Mouse (Mus musculus) heart, embryonic 16.5 days (tissue): Measurements from ENCODE around the gene Rpl3. TPM values are rescaled to one million over a fixed set of nuclear protein-coding genes. Genes with fewer than 3 reads are reported as not detected.

Experiments
- ATAC-seq: fragments of 200-750 bp; cut with Nextera tagmentation; replicated peaks from 2 replicates; pipeline ENCODE4 v1.8.0; 2017; ENCODE audit warnings: moderate number of reproducible peaks; ENCODE audit not compliant: insufficient read depth, low FRiP score; ENCODE audit errors: extremely low read depth
- H3K27ac ChIP-seq: fragments of 300-500 bp; sonication (generic); 2 replicates; pipeline ENCODE4 v1.5.1; 2014; ENCODE audit warnings: mild to moderate bottlenecking, low read length, control low read depth, moderate library complexity
- H3K27me3 ChIP-seq: fragments of 300-500 bp; sonication (generic); 2 replicates; pipeline ENCODE4 v1.6.1; 2014; ENCODE audit warnings: low read length, mixed read lengths; ENCODE audit not compliant: control insufficient read depth, insufficient read depth
- H3K36me3 ChIP-seq: fragments of 300-500 bp; sonication (generic); 2 replicates; pipeline ENCODE4 v1.6.1; 2014; ENCODE audit not compliant: control insufficient read depth, insufficient read depth
- H3K4me1 ChIP-seq: fragments of 300-500 bp; sonication (generic); 2 replicates; pipeline ENCODE4 v1.6.1; 2014; ENCODE audit warnings: low read length, mixed read lengths; ENCODE audit not compliant: control insufficient read depth, insufficient read depth
- H3K4me2 ChIP-seq: fragments of 300-500 bp; sonication (generic); 2 replicates; pipeline ENCODE4 v1.6.1; 2014; ENCODE audit warnings: low read depth, mild to moderate bottlenecking, control low read depth, low read length
- H3K4me3 ChIP-seq: fragments of 300-500 bp; sonication (generic); 2 replicates; pipeline ENCODE4 v1.5.1; 2014; ENCODE audit warnings: mild to moderate bottlenecking, control low read depth, low read length
- H3K9ac ChIP-seq: fragments of 300-500 bp; sonication (generic); 2 replicates; pipeline ENCODE4 v1.6.1; 2014; ENCODE audit warnings: low read length, control low read depth
- H3K9me3 ChIP-seq: fragments of 300-500 bp; sonication (generic); replicated peaks from 2 replicates; pipeline ENCODE4 v1.6.1; 2016; ENCODE audit warnings: low read length; ENCODE audit not compliant: control insufficient read depth
- WGBS: fragments of 180-500 bp; shearing (Covaris S2); extraction: QIAGEN DNeasy Blood & Tissue Kit; methylation state at CpG from one replicate; pipeline ENCODE4 v1.1.7; 2014; 5-methylcytosine and 5-hydroxymethylcytosine counted together
- polyA plus RNA-seq: library from polyadenylated mRNA; unstranded; fragments of >200 nt; fragmentation: Nextera tagmentation; extraction: Ambion mirVana; gene quantifications from 2 replicates; pipeline ENCODE4 v1.2.1, GENCODE M21; 2015

Gene Rpl3
- polyA plus RNA-seq, 1 experiment from 2014 or later, result 606 TPM

DNA sequence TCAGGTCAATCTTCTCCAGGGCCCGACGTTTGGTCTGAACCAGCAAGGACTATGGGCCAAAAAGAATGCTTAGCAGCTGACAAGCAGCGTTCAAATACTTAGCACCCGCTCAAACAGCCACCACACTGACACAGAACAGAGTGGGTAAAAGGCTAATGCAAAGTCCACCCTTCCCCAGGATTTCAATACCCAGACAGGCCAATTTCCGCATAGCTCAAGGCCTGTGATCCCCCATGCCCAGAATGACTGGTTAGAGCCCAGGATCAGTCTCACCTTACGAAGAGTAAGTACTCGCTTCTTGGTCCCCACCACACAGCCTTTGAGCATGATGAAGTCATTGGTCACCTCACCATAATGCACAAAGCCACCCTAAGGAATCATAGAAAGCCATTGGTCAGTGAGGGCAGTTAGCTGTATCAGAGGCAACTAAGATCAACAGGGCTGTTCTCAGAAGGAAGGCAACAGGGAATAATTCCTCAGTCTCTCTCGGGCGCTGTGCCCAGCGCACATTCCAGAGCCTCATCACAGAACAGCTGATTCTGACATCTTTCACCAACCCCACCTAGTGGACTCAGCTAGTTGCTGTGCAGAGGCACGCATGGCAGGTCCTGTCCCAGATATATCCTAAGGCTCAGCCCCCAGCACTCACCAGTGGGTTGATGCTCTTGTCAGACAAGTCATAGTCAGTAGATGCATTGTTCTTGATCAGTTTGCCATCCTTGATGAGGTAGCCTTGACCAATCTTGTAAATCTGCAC, 13.4 kb downstream of the Rpl3 start:
- no peaks in the 10 kb centered on the region for H3K9me3 ChIP-seq
- H3K4me3 ChIP-seq, result no peak overlapping the region
- H3K36me3 ChIP-seq, result peaks cover 51% of the 10 kb centered on the region
- 63% methylated on average over 11 of the region's 11 CpGs for WGBS
- H3K4me1 ChIP-seq, result peaks cover 48% of the 10 kb centered on the region
- no peaks in the 10 kb centered on the region for H3K27me3 ChIP-seq
- no peak overlapping the region for H3K4me2 ChIP-seq
- H3K27ac ChIP-seq, result 0 out of 2 replicates have a peak overlapping the region, but pooled peaks have one; percentile 40
- ATAC-seq, result no peak; the same call in 1 of the 2 replicates
- H3K9ac ChIP-seq, result no peak overlapping the region

DNA sequence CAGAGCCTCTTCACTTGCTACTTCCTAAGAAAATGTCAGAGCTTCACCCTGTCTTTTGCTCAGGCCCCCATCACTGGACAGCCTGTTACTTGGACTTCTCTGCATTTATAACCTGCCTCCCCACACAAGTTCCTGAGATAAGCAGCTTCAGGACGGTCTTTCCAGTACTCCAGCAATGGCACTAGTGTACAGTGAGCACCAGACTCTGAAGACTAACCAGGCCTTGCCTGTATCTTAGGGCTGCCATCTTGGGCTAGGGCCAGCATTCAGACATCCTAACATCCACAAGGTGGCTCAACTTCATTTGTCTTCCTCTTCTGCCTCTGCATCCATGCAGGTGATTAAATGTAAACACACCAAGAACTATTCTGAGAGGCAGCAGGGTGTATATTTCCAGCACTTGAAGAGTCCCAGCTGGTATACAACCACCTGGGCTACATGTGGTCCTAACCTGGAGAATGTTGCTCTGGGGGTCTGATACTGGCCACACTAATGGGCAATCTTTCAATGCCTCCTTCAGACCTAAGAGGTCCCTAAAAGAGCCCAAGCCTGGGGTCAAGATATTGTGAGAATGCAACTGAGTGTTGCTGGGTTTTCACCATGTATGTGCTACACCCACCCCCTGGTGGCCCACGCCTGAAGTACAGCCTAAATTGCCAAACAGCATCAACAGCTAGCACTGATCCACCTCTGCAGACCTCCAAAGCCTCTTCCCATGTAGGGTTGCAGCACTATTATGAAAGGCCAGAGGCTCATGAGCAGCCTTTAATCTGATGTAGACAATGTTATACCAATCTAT, 15.1 kb downstream of the Rpl3 start:
- H3K9ac ChIP-seq, result no peak overlapping the region
- H3K36me3 ChIP-seq, result peaks cover 45% of the 10 kb centered on the region
- no peak overlapping the region for H3K4me2 ChIP-seq
- no peak overlapping the region for H3K4me3 ChIP-seq
- no peak overlapping the region; the same call in 1 of the 2 replicates for H3K27ac ChIP-seq
- peaks cover 42% of the 10 kb centered on the region for H3K4me1 ChIP-seq
- 12% methylated on average over 2 of the region's 2 CpGs for WGBS
- no peaks in the 10 kb centered on the region for H3K27me3 ChIP-seq
- no peaks in the 10 kb centered on the region for H3K9me3 ChIP-seq
- ATAC-seq, result no peak

DNA sequence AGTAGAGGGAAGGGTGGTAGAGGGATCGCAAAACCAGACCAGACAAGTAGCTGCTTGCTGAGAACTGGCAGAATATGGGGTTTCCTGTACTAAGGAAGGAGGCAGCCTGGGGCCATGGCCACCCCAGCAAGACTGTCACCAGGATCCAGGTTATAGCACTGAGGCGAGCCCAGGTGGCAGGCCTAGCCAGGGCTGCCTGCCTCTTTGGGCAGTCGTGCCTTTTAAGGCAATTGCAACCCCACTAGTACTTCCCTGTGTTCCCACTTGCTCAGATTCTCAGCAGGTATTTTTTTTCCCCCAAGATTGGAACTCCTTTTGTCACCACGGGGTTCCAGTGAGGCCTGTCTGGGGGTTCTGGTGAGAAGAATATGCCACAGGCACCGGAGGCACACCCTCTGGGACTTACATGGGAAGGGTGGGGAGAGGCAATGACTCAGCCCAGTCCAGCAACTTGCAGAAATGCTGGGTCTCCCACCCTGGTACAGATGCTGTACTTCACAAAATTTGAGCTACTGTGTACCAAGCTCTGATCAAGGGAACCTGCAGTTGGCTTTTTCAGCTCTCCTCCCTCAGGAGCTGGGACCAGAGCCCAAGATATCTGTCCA, 15.8 kb downstream of the Rpl3 start:
- Histone ChIP-seq H3K4me1 (peaks cover 35% of the 10 kb centered on the region), H3K9me3 (no peaks in the 10 kb centered on the region), H3K27ac (no peak overlapping the region), H3K36me3 (peaks cover 38% of the 10 kb centered on the region), H3K4me3 (no peak overlapping the region), H3K27me3 (no peaks in the 10 kb centered on the region), H3K4me2 (no peak overlapping the region), H3K9ac (no peak overlapping the region; the same call in 1 of the 2 replicates)
- ATAC-seq, result no peak
- WGBS, result 28% methylated on average over 5 of the region's 5 CpGs

DNA sequence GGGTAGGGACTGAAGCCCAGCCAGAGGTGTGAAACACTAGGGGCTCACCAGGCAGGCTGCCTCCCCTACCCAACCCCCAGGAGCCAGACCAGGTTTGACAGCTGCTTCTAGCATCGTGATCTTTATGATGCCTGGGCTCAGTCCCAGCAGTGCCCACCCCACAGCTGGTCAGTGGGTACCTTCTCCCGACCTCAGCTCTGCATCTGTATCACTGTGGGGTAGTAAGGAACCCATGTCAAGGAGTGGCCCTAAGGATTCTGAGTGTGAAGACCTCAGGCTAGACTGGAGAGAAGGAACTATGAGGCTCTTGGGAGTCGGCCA, 16.3 kb downstream of the Rpl3 start:
- no peak for ATAC-seq
- Histone ChIP-seq H3K4me1 (peaks cover 34% of the 10 kb centered on the region), H3K27ac (no peak overlapping the region), H3K4me2 (no peak overlapping the region), H3K9me3 (no peaks in the 10 kb centered on the region), H3K9ac (peak overlapping the region; percentile 20; the same call in 1 of the 2 replicates), H3K4me3 (no peak overlapping the region), H3K27me3 (no peaks in the 10 kb centered on the region), H3K36me3 (peaks cover 33% of the 10 kb centered on the region)
- WGBS, result 38% methylated on average over 3 of the region's 3 CpGs

DNA sequence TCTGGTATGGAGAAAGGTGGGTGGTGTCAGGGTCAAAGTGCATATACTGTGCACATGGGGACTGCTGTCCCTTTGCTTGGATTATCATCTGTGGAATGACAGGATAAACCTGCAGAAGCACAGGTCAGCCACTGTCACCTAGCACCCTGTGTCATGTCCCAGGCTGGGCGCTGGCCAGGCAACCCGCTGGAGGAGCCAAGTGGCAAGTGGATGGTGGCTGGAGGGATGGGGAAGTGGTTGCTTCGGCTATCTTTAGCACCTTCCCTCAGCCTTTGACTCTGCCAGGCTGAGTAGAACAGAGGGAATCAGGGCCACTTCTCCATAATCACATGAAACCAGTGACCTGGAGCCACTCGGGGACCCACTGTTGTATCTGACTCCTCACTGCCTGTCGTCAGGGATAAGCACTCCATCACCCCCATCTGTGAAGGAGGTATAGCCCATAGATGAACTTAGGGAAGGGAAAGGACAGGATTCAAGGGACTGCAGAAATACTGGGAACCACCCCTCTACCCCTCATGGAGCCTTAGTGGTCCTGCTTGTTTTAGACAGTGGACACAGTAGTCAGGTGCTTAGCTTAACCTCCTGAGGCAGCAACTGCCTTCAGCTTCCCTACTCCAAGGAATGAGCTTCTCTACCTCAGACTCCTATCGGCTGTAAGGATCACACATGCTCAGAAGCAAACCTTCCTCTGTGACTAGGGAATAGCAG, 16.9 kb downstream of the Rpl3 start:
- Histone ChIP-seq H3K36me3 (peaks cover 28% of the 10 kb centered on the region), H3K27me3 (no peaks in the 10 kb centered on the region), H3K4me1 (peaks cover 31% of the 10 kb centered on the region), H3K4me2 (no peak overlapping the region), H3K9ac (0 out of 2 replicates have a peak overlapping the region, but pooled peaks have one; percentile 20), H3K9me3 (no peaks in the 10 kb centered on the region), H3K27ac (no peak overlapping the region), H3K4me3 (no peak overlapping the region)
- no peak for ATAC-seq
- 30% methylated on average over 6 of the region's 6 CpGs for WGBS

DNA sequence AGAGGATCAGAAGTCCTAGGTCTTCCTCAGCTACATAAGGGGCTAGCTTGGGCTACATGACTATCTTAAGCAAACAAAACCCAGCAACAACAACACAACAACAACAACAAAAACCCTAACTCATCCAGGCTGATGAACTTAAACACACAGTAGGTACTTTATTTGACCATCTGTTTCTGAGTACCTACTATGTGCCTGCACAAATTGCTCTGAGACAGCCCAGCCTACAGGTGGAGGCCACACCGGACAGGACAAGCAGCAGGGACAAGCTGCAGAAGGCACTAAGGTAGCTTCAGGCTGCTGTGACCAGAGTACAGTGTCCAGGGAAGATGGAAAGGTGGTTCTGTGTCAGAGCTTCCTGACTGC, 18.4 kb downstream of the Rpl3 start:
- Histone ChIP-seq H3K4me1 (peaks cover 18% of the 10 kb centered on the region), H3K9ac (no peak overlapping the region), H3K27me3 (no peaks in the 10 kb centered on the region), H3K4me3 (no peak overlapping the region), H3K36me3 (peaks cover 13% of the 10 kb centered on the region), H3K9me3 (no peaks in the 10 kb centered on the region), H3K27ac (no peak overlapping the region), H3K4me2 (no peak overlapping the region)
- no peak for ATAC-seq
- 91% methylated on average over 1 of the region's 1 CpGs for WGBS

DNA sequence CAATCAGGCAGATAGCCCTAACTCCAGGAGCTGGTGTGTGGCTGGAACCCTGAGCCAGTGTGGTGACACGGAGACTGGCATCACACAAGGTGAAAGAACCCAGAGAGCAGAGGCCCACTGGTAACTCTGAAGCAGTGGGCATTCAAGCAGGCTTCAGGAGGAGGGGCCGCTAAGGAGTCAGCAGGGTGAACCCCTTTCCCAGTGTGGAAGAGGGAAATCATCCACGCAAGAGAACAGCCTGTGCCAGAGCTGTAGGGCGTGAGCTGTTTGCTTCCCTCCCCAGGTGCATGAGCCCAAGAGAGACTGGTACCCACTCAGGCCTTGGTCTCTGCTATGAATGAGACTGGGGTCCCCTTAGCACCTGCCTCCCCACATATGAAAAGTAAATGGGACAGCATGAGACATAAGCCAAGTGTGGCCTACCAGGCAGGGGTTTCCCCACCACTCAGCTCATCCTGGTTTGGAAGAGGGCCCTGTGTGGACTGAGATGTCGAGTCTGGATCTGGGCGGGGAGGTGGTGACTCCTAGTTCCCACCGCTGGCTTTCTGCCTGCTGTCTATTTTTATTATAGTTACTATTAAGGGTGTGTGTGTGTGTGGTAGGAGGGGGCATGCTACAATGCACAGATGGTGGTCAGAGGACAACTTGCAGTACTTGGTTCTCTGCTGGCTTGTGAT, 19.0 kb downstream of the Rpl3 start:
- no peak for ATAC-seq
- Histone ChIP-seq H3K27ac (peak overlapping the region; percentile 15; the same call in 1 of the 2 replicates), H3K36me3 (peaks cover 8% of the 10 kb centered on the region)

DNA sequence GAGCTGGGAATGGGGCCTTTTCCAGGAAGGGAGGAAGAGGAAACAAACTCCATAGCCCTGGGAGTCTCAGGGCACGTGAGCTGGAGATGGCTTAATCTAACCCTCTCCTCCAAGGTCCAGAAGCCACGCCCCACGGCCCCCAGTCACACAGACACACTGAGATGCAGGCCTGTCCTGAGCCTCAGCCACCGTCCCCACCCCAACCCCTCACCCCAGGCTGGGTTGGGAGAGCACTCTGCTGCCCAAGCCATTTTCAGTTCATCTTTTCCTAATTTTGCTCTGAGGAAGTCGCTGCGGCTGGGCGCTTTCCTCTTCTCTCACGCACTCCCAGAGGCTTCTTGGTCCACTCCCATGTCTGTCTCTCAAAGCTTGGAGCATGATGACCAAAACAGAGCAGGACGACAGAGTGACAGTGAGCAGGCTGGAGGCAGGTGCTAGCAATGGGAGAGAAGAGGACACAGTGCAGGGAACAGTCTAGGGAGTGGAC, 19.7 kb downstream of the Rpl3 start:
- H3K4me3 ChIP-seq, result no peak overlapping the region
- WGBS, result 41% methylated on average over 9 of the region's 9 CpGs
- peaks cover 18% of the 10 kb centered on the region for H3K4me1 ChIP-seq
- H3K36me3 ChIP-seq, result peaks cover 2% of the 10 kb centered on the region
- H3K9ac ChIP-seq, result no peak overlapping the region
- no peaks in the 10 kb centered on the region for H3K27me3 ChIP-seq
- H3K9me3 ChIP-seq, result no peaks in the 10 kb centered on the region
- ATAC-seq, result no peak
- peak overlapping the region; percentile 32; the same call in 1 of the 2 replicates for H3K27ac ChIP-seq
- H3K4me2 ChIP-seq, result no peak overlapping the region

More for the DNA sequence above, 19.0 kb downstream of the Rpl3 start:
- H3K4me1 ChIP-seq, result peaks cover 18% of the 10 kb centered on the region
- no peak overlapping the region for H3K4me2 ChIP-seq
- H3K4me3 ChIP-seq, result no peak overlapping the region
- H3K9ac ChIP-seq, result no peak overlapping the region; the same call in 1 of the 2 replicates
- H3K27me3 ChIP-seq, result no peaks in the 10 kb centered on the region
- 65% methylated on average over 7 of the region's 7 CpGs for WGBS
- H3K9me3 ChIP-seq, result no peaks in the 10 kb centered on the region
